Mouse (Mus musculus) heart, adult 2 months (tissue): Measurements from ENCODE around the gene Srsf11.

Source experiments
- CTCF ChIP-seq: fragments of 200-600 bp; IDR thresholded peaks from 2 replicates; pipeline ENCODE4 v1.8.1; 2022; ENCODE audit warnings: antibody characterized with exemption, mild to moderate bottlenecking, moderate library complexity
- POLR2A ChIP-seq: fragments of 200-500 bp; IDR thresholded peaks from 2 replicates; pipeline ENCODE4 v1.6.1; 2011; ENCODE audit warnings: mild to moderate bottlenecking, low read depth, low read length, control low read depth; ENCODE audit not compliant: insufficient read depth

GRCm38 (mm10) chr3:158032106-158032505 is 4.3 kb downstream of the Srsf11 start:
- TF ChIP-seq POLR2A (no peak), CTCF (no peak)
